Mouse (Mus musculus) MEL (cell line): Measurements from ENCODE around the gene Nuak2.

Experiments
- CTCF ChIP-seq, 3 experiments: IDR thresholded peaks in 2 of 3; conservative IDR thresholded peaks in 1 of 3; 2 replicates each; pipeline ENCODE4 v1.5.1; 2011 to 2012; ENCODE audit warnings: low read length in 3 of 3, low read depth in 2 of 3, mild to moderate bottlenecking in 2 of 3, improper control_type of control experiment in 1 of 3, inconsistent platforms in 1 of 3, mixed read lengths in 1 of 3, moderate library complexity in 1 of 3; ENCODE audit not compliant: control insufficient read depth in 1 of 3, insufficient read depth in 1 of 3, poor library complexity in 1 of 3, severe bottlenecking in 1 of 3
- MYB ChIP-seq: IDR thresholded peaks from 2 replicates; pipeline ENCODE4 v1.6.1; 2011; ENCODE audit warnings: mild to moderate bottlenecking, low read depth, low read length, improper control_type of control experiment
- NRF1 ChIP-seq: IDR thresholded peaks from 2 replicates; pipeline ENCODE4 v1.6.1; 2014; ENCODE audit warnings: low read depth, mild to moderate bottlenecking, inconsistent platforms, low read length, improper control_type of control experiment, moderate library complexity; ENCODE audit not compliant: poor library complexity, insufficient read depth, severe bottlenecking
- TCF12 ChIP-seq: IDR thresholded peaks from 2 replicates; pipeline ENCODE4 v1.6.1; 2014; ENCODE audit warnings: low read depth, mild to moderate bottlenecking, inconsistent platforms, low read length, improper control_type of control experiment, moderate library complexity

- TF ChIP-seq TCF12 = peak; percentile 75
- TF ChIP-seq MYB = no peak
- no peak for TF ChIP-seq NRF1
- TF ChIP-seq CTCF (IDR thresholded peaks at IDR 0.05 in 2 of 3, conservative IDR thresholded peaks at IDR 0.05 in 1 of 3; ENCODE audit: control insufficient read depth in 1 of 3, insufficient read depth in 1 of 3, low read depth in 2 of 3, low read length in 3 of 3, poor library complexity in 1 of 3, severe bottlenecking in 1 of 3) = no peak
Observed at GRCm38 (mm10) chr1:132334178-132334801, 18.4 kb downstream of the Nuak2 start.
